Mouse (Mus musculus) hindbrain, embryonic 11.5 days (tissue): ENCODE results near the gene Olfr52. TPM values are rescaled to one million over a fixed set of nuclear protein-coding genes. Genes with fewer than 3 reads are reported as not detected.
"Not testable (repeated sequence)": the region's sequence is repeated elsewhere in the genome, so short reads cannot be mapped to it uniquely, and the experiment has no call there.

Experiments
- ATAC-seq: fragments of 200-750 bp; cut with Nextera tagmentation; 2 replicates; pipeline ENCODE4 v1.8.0; 2017; ENCODE audit warnings: mild to moderate bottlenecking, moderate TSS enrichment, moderate library complexity; ENCODE audit not compliant: low FRiP score
- DNase-seq: peaks from one replicate; pipeline ENCODE4 v3.0.0-alpha.2; 2015; ENCODE audit warnings: low spot score
- H3K27ac ChIP-seq: fragments of 300-500 bp; sonication (generic); 2 replicates; pipeline ENCODE4 v1.5.1; 2014; ENCODE audit warnings: mild to moderate bottlenecking, low read depth, low read length
- H3K27me3 ChIP-seq: fragments of 300-500 bp; sonication (generic); 2 replicates; pipeline ENCODE4 v1.6.1; 2014; ENCODE audit warnings: mild to moderate bottlenecking, low read length, moderate library complexity, mixed read lengths; ENCODE audit not compliant: control insufficient read depth, insufficient read depth
- H3K36me3 ChIP-seq: fragments of 300-500 bp; sonication (generic); 2 replicates; pipeline ENCODE4 v1.6.1; 2014; ENCODE audit warnings: mild to moderate bottlenecking, low read length, moderate library complexity, mixed read lengths; ENCODE audit not compliant: control insufficient read depth, insufficient read depth
- H3K4me1 ChIP-seq: fragments of 300-500 bp; sonication (generic); replicated peaks from 2 replicates; pipeline ENCODE4 v1.6.1; 2014; ENCODE audit warnings: low read length, mixed read lengths; ENCODE audit not compliant: control insufficient read depth, insufficient read depth
- H3K4me2 ChIP-seq: fragments of 300-500 bp; sonication (generic); replicated peaks from 2 replicates; pipeline ENCODE4 v1.6.1; 2014; ENCODE audit warnings: mild to moderate bottlenecking, low read depth, low read length
- H3K4me3 ChIP-seq: fragments of 300-500 bp; sonication (generic); 2 replicates; pipeline ENCODE4 v1.5.1; 2014; ENCODE audit warnings: low read depth, low read length
- H3K9ac ChIP-seq: fragments of 300-500 bp; sonication (generic); 2 replicates; pipeline ENCODE4 v1.6.1; 2014; ENCODE audit warnings: low read depth, low read length
- H3K9me3 ChIP-seq: fragments of 300-500 bp; sonication (generic); 2 replicates; pipeline ENCODE4 v1.6.1; 2016; ENCODE audit warnings: low read length; ENCODE audit not compliant: control insufficient read depth
- WGBS: fragments of 180-500 bp; shearing (Covaris S2); extraction: QIAGEN DNeasy Blood & Tissue Kit; methylation state at CpG from one replicate; pipeline ENCODE4 v1.1.7; 2014; 5-methylcytosine and 5-hydroxymethylcytosine counted together
- polyA plus RNA-seq: library from polyadenylated mRNA; unstranded; fragments of >200 nt; fragmentation: Nextera tagmentation; extraction: Ambion mirVana; gene quantifications from 2 replicates; pipeline ENCODE4 v1.2.1, GENCODE M21; 2014

Gene Olfr52
- polyA plus RNA-seq: not detected in 2 replicates

- Histone ChIP-seq H3K4me1 (no peaks in the 10 kb centered on the region), H3K27ac (no peak within 1 kb of the TSS), H3K4me3 (no peak within 1 kb of the TSS), H3K9me3 (no peaks in the 10 kb centered on the region), H3K27me3 (no peaks in the 10 kb centered on the region), H3K9ac (no peak within 1 kb of the TSS), H3K4me2 (no peak within 1 kb of the TSS), H3K36me3 (no peaks in the 10 kb centered on the region)
- DNase-seq: no peak
- no peak for ATAC-seq
These were observed at the start of gene Olfr52 for GRCm38 (mm10) chr2:86185583-86185982. Gene Olfr52 (minus strand): TSS chr2:86185683.

DNA sequence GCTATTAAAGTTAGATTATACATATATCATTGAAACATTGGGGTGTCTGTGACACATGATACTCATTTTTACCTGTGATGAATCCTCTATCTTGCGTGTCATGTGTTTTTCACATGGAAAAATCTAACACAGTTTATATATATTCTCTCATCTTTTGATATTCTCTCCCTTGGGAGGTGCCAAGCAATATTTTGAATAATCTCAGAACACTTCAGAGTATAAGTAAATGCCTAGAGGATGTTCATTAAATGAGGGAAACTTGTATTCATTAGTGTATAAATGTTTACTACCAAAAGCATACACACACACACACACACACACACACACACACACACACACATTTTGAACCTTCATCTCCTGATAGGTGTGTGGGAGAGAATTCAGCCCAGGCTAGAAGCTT, 45.8 kb upstream of the Olfr52 start, which contains the start of gene Olfr1047:
Olfr1047 (minus strand) TSS at position 101 of the 400 bp plus-strand sequence.
- WGBS: 88% methylated on average over 1 of the region's 1 CpGs
- ATAC-seq (no peak), DNase-seq (no peak)
- no peak within 1 kb of the TSS for H3K9ac ChIP-seq
- H3K9me3 ChIP-seq: no peaks in the 10 kb centered on the region
- no peak within 1 kb of the TSS for H3K4me3 ChIP-seq
- H3K4me1 ChIP-seq: no peaks in the 10 kb centered on the region
- H3K36me3 ChIP-seq: no peaks in the 10 kb centered on the region
- H3K27me3 ChIP-seq: no peaks in the 10 kb centered on the region
- no peak within 1 kb of the TSS for H3K4me2 ChIP-seq
- no peak within 1 kb of the TSS for H3K27ac ChIP-seq

DNA sequence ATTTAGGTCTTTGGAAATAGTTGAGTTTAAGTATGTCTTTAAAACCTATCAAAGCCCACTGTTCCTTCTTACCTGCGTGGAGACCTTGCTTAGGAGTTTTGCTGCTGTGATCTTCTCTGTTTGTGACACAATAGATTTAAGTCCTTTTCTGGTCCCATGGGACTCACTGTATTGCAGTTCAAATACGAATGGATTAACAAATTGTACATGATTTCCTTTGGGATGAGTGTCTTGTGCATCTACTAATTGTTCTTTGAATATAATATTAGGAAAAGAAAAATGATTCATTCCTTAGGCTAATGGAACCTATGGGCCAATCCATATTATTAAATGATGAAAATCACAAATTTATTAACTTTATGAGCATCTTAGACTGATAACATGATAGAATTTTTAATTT, 33.7 kb upstream of the Olfr52 start, which contains the start of gene Olfr1046:
Olfr1046 (minus strand) TSS at position 101 of the 400 bp plus-strand sequence.
- Histone ChIP-seq H3K27me3 (no peaks in the 10 kb centered on the region), H3K36me3 (no peaks in the 10 kb centered on the region), H3K9me3 (no peaks in the 10 kb centered on the region), H3K4me2 (no peak within 1 kb of the TSS), H3K4me1 (no peaks in the 10 kb centered on the region), H3K9ac (no peak within 1 kb of the TSS), H3K27ac (no peak within 1 kb of the TSS), H3K4me3 (no peak within 1 kb of the TSS)
- ATAC-seq (no peak), DNase-seq (no peak)
- 81% methylated on average over 2 of the region's 2 CpGs for WGBS

GRCm38 (mm10) chr2:86202909-86203308, 17.4 kb upstream of the Olfr52 start, which contains the start of gene Olfr1045:
Gene Olfr1045 (minus strand): TSS chr2:86203009.
- ATAC-seq: no peak
- no peak within 1 kb of the TSS for H3K27ac ChIP-seq

DNA sequence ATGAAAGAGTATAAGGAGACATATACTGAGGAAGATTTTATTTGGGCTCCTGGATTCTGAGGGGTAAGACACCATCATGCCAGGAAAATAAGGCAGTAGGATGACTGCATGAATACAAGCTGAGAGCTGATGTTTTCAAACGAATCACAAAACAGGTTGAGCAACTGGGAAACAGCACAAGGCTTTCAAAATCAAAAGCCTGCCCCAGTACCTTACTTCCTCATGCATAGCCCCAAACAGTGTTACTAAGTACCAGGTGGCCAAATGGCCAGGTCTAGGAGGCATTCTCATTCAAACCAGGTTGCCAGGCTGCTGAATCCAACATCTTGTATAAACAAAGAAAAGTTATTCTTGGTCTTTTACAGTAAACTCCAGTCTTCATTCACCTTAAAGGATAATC, 10.4 kb upstream of the Olfr52 start:
- Histone ChIP-seq H3K9me3 (no peaks in the 10 kb centered on the region), H3K4me2 (no peak overlapping the region), H3K4me3 (no peak overlapping the region), H3K9ac (no peak overlapping the region), H3K4me1 (no peaks in the 10 kb centered on the region), H3K27ac (no peak overlapping the region), H3K27me3 (no peaks in the 10 kb centered on the region), H3K36me3 (no peaks in the 10 kb centered on the region)
- DNase-seq (no peak), ATAC-seq (no peak)
- 46% methylated on average over 1 of the region's 1 CpGs for WGBS

More at GRCm38 (mm10) chr2:86202909-86203308, 17.4 kb upstream of the Olfr52 start, which contains the start of gene Olfr1045:
- H3K9me3 ChIP-seq: no peaks in the 10 kb centered on the region
- H3K9ac ChIP-seq: no peak within 1 kb of the TSS
- H3K36me3 ChIP-seq: no peaks in the 10 kb centered on the region
- H3K4me3 ChIP-seq: no peak within 1 kb of the TSS
- H3K4me1 ChIP-seq: no peaks in the 10 kb centered on the region
- no peaks in the 10 kb centered on the region for H3K27me3 ChIP-seq
- DNase-seq: no peak
- no peak within 1 kb of the TSS for H3K4me2 ChIP-seq

- WGBS: 74% methylated on average over 3 of the region's 3 CpGs
- no peaks in the 10 kb centered on the region for H3K27me3 ChIP-seq
- H3K4me2 ChIP-seq: no peak overlapping the region
- H3K9me3 ChIP-seq: no peaks in the 10 kb centered on the region
- DNase-seq (no peak), ATAC-seq (no peak)
- H3K4me1 ChIP-seq: no peaks in the 10 kb centered on the region
- no peaks in the 10 kb centered on the region for H3K36me3 ChIP-seq
- H3K9ac ChIP-seq: no peak overlapping the region
- H3K27ac ChIP-seq: no peak overlapping the region
- no peak overlapping the region for H3K4me3 ChIP-seq
These were observed 5.5 kb downstream of the Olfr52 start for GRCm38 (mm10) chr2:86179950-86180349.

GRCm38 (mm10) chr2:86177720-86178119, 7.8 kb downstream of the Olfr52 start, which contains the start of gene Olfr1044:
Gene Olfr1044 (minus strand): TSS chr2:86177820.
- H3K36me3 ChIP-seq: no peaks in the 10 kb centered on the region
- ATAC-seq (no peak), DNase-seq (no peak)
- H3K27ac ChIP-seq: no peak within 1 kb of the TSS
- H3K4me2 ChIP-seq: no peak within 1 kb of the TSS
- no peaks in the 10 kb centered on the region for H3K27me3 ChIP-seq
- no peaks in the 10 kb centered on the region for H3K4me1 ChIP-seq
- no peak within 1 kb of the TSS for H3K4me3 ChIP-seq
- H3K9ac ChIP-seq: no peak within 1 kb of the TSS
- no peaks in the 10 kb centered on the region for H3K9me3 ChIP-seq

- not testable (repeated sequence) for H3K4me1 ChIP-seq, H3K9me3 ChIP-seq, H3K27me3 ChIP-seq, H3K4me3 ChIP-seq, DNase-seq, H3K36me3 ChIP-seq, H3K9ac ChIP-seq, ATAC-seq, H3K4me2 ChIP-seq, H3K27ac ChIP-seq
- WGBS: 86% methylated on average over 7 of the region's 7 CpGs
These were observed 10.1 kb downstream of the Olfr52 start for GRCm38 (mm10) chr2:86175422-86175821.

DNA sequence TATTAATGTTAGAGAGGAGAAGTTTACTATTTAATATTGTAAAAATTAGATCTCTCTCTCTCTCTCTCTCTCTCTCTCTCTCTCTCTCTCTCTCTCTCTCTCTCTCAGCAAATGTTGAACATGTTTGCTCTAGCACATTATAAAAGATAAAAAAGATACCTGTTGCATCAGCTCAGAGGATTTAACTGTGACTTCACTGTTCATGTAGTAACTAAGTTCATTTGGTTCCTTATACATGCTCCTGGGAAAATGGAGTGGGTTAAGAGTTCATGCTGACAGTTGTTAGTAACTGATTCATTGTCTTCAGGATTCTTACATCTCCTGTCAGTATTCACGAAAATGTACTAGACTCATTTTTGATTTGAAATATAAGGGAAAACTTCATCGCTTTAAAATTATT, 18.1 kb downstream of the Olfr52 start, which contains the start of gene Olfr1043:
Olfr1043 (minus strand) TSS at position 101 of the 400 bp plus-strand sequence.
- no peaks in the 10 kb centered on the region for H3K27me3 ChIP-seq
- DNase-seq (no peak), ATAC-seq (no peak)
- no peak within 1 kb of the TSS for H3K27ac ChIP-seq
- 87% methylated on average over 2 of the region's 2 CpGs for WGBS
- H3K36me3 ChIP-seq: no peaks in the 10 kb centered on the region
- H3K4me1 ChIP-seq: no peaks in the 10 kb centered on the region
- H3K4me3 ChIP-seq: no peak within 1 kb of the TSS
- no peak within 1 kb of the TSS for H3K9ac ChIP-seq
- H3K9me3 ChIP-seq: no peaks in the 10 kb centered on the region
- H3K4me2 ChIP-seq: no peak within 1 kb of the TSS
